Mouse (Mus musculus): Measurements from ENCODE around the gene Etv6.

The Etv6 gene

GRCm38 (mm10) chr6:134115219-134115968 lies 79.9 kb downstream of the Etv6 start:
- no peak for DNase-seq

GRCm38 (mm10) chr6:134117380-134117938 lies 82.0 kb downstream of the Etv6 start:
- DNase-seq: no peak

GRCm38 (mm10) chr6:134118506-134118905 lies 83.0 kb downstream of the Etv6 start:
- no peak for DNase-seq

GRCm38 (mm10) chr6:134119136-134119535 lies 83.6 kb downstream of the Etv6 start:
- no peak for DNase-seq

GRCm38 (mm10) chr6:134120227-134120626 lies 84.7 kb downstream of the Etv6 start:
- no peak for DNase-seq

- DNase-seq: no peak
Observed at GRCm38 (mm10) chr6:134120712-134121111, 85.2 kb downstream of the Etv6 start.

GRCm38 (mm10) chr6:134122945-134123344 lies 87.4 kb downstream of the Etv6 start:
- no peak for DNase-seq

GRCm38 (mm10) chr6:134123474-134123873 lies 88.0 kb downstream of the Etv6 start:
- no peak for DNase-seq

- DNase-seq: no peak
Observed at GRCm38 (mm10) chr6:134124256-134124655, 88.8 kb downstream of the Etv6 start.

GRCm38 (mm10) chr6:134127996-134128395 lies 92.5 kb downstream of the Etv6 start:
- DNase-seq: no peak

GRCm38 (mm10) chr6:134128594-134128993 lies 93.1 kb downstream of the Etv6 start:
- DNase-seq: no peak

- no peak for DNase-seq
Observed at GRCm38 (mm10) chr6:134129848-134130247, 94.3 kb downstream of the Etv6 start.

GRCm38 (mm10) chr6:134130816-134131215 lies 95.3 kb downstream of the Etv6 start:
- no peak for DNase-seq

- DNase-seq: no peak
Observed at GRCm38 (mm10) chr6:134131601-134132000, 96.1 kb downstream of the Etv6 start.

GRCm38 (mm10) chr6:134133756-134134155 lies 98.3 kb downstream of the Etv6 start:
- no peak for DNase-seq

- no peak for DNase-seq
Observed at GRCm38 (mm10) chr6:134134821-134135323, 99.4 kb downstream of the Etv6 start.

GRCm38 (mm10) chr6:134136315-134136714 lies 100.8 kb downstream of the Etv6 start:
- DNase-seq: no peak

- no peak for DNase-seq
Observed at GRCm38 (mm10) chr6:134139359-134139758, 103.9 kb downstream of the Etv6 start.

- DNase-seq: no peak
Observed at GRCm38 (mm10) chr6:134140718-134141615, 105.5 kb downstream of the Etv6 start.

GRCm38 (mm10) chr6:134141616-134142165 lies 106.2 kb downstream of the Etv6 start:
- no peak for DNase-seq

GRCm38 (mm10) chr6:134142700-134143099 lies 107.2 kb downstream of the Etv6 start:
- no peak for DNase-seq

GRCm38 (mm10) chr6:134143649-134144097 lies 108.2 kb downstream of the Etv6 start:
- no peak for DNase-seq
